Mouse (Mus musculus) midbrain, embryonic 16.5 days (tissue): ENCODE measurements around the gene Ddx6. TPM values are rescaled to one million over a fixed set of nuclear protein-coding genes. Genes with fewer than 3 reads are reported as not detected.

Experiments
- ATAC-seq: fragments of 200-750 bp; cut with Nextera tagmentation; 2 replicates; pipeline ENCODE4 v1.8.0; 2017; ENCODE audit warnings: moderate TSS enrichment
- H3K27ac ChIP-seq: fragments of 300-500 bp; sonication (generic); 2 replicates; pipeline ENCODE4 v1.5.1; 2014; ENCODE audit warnings: mild to moderate bottlenecking, low read length, mixed read lengths
- H3K27me3 ChIP-seq: fragments of 300-500 bp; sonication (generic); 2 replicates; pipeline ENCODE4 v1.6.1; 2014; ENCODE audit warnings: low read depth, low read length, mixed read lengths; ENCODE audit not compliant: control insufficient read depth, insufficient read depth
- H3K36me3 ChIP-seq: fragments of 300-500 bp; sonication (generic); 2 replicates; pipeline ENCODE4 v1.6.1; 2014; ENCODE audit warnings: mild to moderate bottlenecking, low read length, moderate library complexity, mixed read lengths; ENCODE audit not compliant: control insufficient read depth, insufficient read depth
- H3K4me1 ChIP-seq: fragments of 300-500 bp; sonication (generic); 2 replicates; pipeline ENCODE4 v1.6.1; 2014; ENCODE audit warnings: mild to moderate bottlenecking, low read length, mixed read lengths; ENCODE audit not compliant: control insufficient read depth, insufficient read depth
- H3K4me2 ChIP-seq: fragments of 300-500 bp; sonication (generic); 2 replicates; pipeline ENCODE4 v1.6.1; 2014; ENCODE audit warnings: mild to moderate bottlenecking, low read length, mixed read lengths
- H3K4me3 ChIP-seq: fragments of 300-500 bp; sonication (generic); 2 replicates; pipeline ENCODE4 v1.5.1; 2014; ENCODE audit warnings: low read depth, mild to moderate bottlenecking, low read length, moderate library complexity, mixed read lengths
- H3K9ac ChIP-seq: fragments of 300-500 bp; sonication (generic); 2 replicates; pipeline ENCODE4 v1.6.1; 2014; ENCODE audit warnings: low read depth, low read length, mixed read lengths
- H3K9me3 ChIP-seq: fragments of 300-500 bp; sonication (generic); replicated peaks from 2 replicates; pipeline ENCODE4 v1.6.1; 2014; ENCODE audit warnings: mild to moderate bottlenecking, low read length, mixed read lengths; ENCODE audit not compliant: control insufficient read depth, poor library complexity, severe bottlenecking
- WGBS: fragments of 180-500 bp; shearing (Covaris S2); extraction: QIAGEN DNeasy Blood & Tissue Kit; methylation state at CpG from one replicate; pipeline ENCODE4 v1.1.7; 2014; 5-methylcytosine and 5-hydroxymethylcytosine counted together
- polyA plus RNA-seq: library from polyadenylated mRNA; unstranded; fragments of >200 nt; fragmentation: Nextera tagmentation; extraction: Ambion mirVana; gene quantifications from 2 replicates; pipeline ENCODE4 v1.2.1, GENCODE M21; 2015

The Ddx6 gene
- polyA plus RNA-seq, 1 experiment from 2014 or later: 15.2 TPM

- Histone ChIP-seq H3K36me3 (no peaks in the 10 kb centered on the region), H3K27ac (no peak overlapping the region), H3K4me3 (no peak overlapping the region), H3K4me2 (no peak overlapping the region), H3K9ac (no peak overlapping the region), H3K9me3 (no peaks in the 10 kb centered on the region), H3K4me1 (no peaks in the 10 kb centered on the region), H3K27me3 (no peaks in the 10 kb centered on the region)
- ATAC-seq: no peak
- WGBS: 9% methylated on average over 2 of the region's 2 CpGs
These were observed 13.7 kb upstream of the Ddx6 start for GRCm38 (mm10) chr9:44590969-44591368.

- H3K9me3 ChIP-seq: no peaks in the 10 kb centered on the region
- H3K36me3 ChIP-seq: no peaks in the 10 kb centered on the region
- no peak overlapping the region for H3K4me2 ChIP-seq
- WGBS: 81% methylated on average over 7 of the region's 7 CpGs
- no peak for ATAC-seq
- no peak overlapping the region for H3K4me3 ChIP-seq
- no peak overlapping the region for H3K9ac ChIP-seq
- H3K27me3 ChIP-seq: no peaks in the 10 kb centered on the region
- no peak overlapping the region for H3K27ac ChIP-seq
- H3K4me1 ChIP-seq: no peaks in the 10 kb centered on the region
These were observed 13.0 kb upstream of the Ddx6 start for GRCm38 (mm10) chr9:44591595-44592188.

GRCm38 (mm10) chr9:44593221-44593620, 11.5 kb upstream of the Ddx6 start:
- no peak overlapping the region for H3K27ac ChIP-seq
- H3K9ac ChIP-seq: no peak overlapping the region
- no peak overlapping the region for H3K4me3 ChIP-seq
- ATAC-seq: no peak
- H3K4me2 ChIP-seq: no peak overlapping the region
- no peaks in the 10 kb centered on the region for H3K9me3 ChIP-seq
- 85% methylated on average over 4 of the region's 4 CpGs for WGBS
- no peaks in the 10 kb centered on the region for H3K27me3 ChIP-seq
- no peaks in the 10 kb centered on the region for H3K36me3 ChIP-seq
- no peaks in the 10 kb centered on the region for H3K4me1 ChIP-seq

GRCm38 (mm10) chr9:44593886-44594285, 10.8 kb upstream of the Ddx6 start:
- no peak overlapping the region for H3K4me2 ChIP-seq
- peaks cover 7% of the 10 kb centered on the region for H3K4me1 ChIP-seq
- no peak overlapping the region for H3K27ac ChIP-seq
- no peaks in the 10 kb centered on the region for H3K27me3 ChIP-seq
- H3K9me3 ChIP-seq: no peaks in the 10 kb centered on the region
- ATAC-seq: no peak
- no peaks in the 10 kb centered on the region for H3K36me3 ChIP-seq
- H3K9ac ChIP-seq: no peak overlapping the region
- WGBS: 79% methylated on average over 4 of the region's 4 CpGs
- no peak overlapping the region for H3K4me3 ChIP-seq

- Histone ChIP-seq H3K9me3 (no peaks in the 10 kb centered on the region), H3K9ac (no peak overlapping the region), H3K36me3 (no peaks in the 10 kb centered on the region), H3K4me2 (no peak overlapping the region), H3K4me1 (peaks cover 12% of the 10 kb centered on the region), H3K27ac (no peak overlapping the region), H3K4me3 (no peak overlapping the region), H3K27me3 (no peaks in the 10 kb centered on the region)
- WGBS: 85% methylated on average over 9 of the region's 9 CpGs
- ATAC-seq: no peak
These were observed 9.7 kb upstream of the Ddx6 start for GRCm38 (mm10) chr9:44594901-44595536.

GRCm38 (mm10) chr9:44595537-44595930, 9.2 kb upstream of the Ddx6 start:
- H3K4me2 ChIP-seq: no peak overlapping the region
- no peak for ATAC-seq
- no peaks in the 10 kb centered on the region for H3K36me3 ChIP-seq
- no peak overlapping the region for H3K27ac ChIP-seq
- 84% methylated on average over 1 of the region's 1 CpGs for WGBS
- no peak overlapping the region for H3K4me3 ChIP-seq
- no peak overlapping the region for H3K9ac ChIP-seq
- H3K27me3 ChIP-seq: no peaks in the 10 kb centered on the region
- no peaks in the 10 kb centered on the region for H3K9me3 ChIP-seq
- peaks cover 12% of the 10 kb centered on the region for H3K4me1 ChIP-seq

GRCm38 (mm10) chr9:44597742-44598141, 7.0 kb upstream of the Ddx6 start:
- no peaks in the 10 kb centered on the region for H3K36me3 ChIP-seq
- no peaks in the 10 kb centered on the region for H3K27me3 ChIP-seq
- no peak overlapping the region for H3K4me3 ChIP-seq
- 89% methylated on average over 2 of the region's 2 CpGs for WGBS
- H3K9ac ChIP-seq: no peak overlapping the region
- peaks cover 13% of the 10 kb centered on the region for H3K4me1 ChIP-seq
- no peaks in the 10 kb centered on the region for H3K9me3 ChIP-seq
- ATAC-seq: no peak
- H3K4me2 ChIP-seq: no peak overlapping the region
- H3K27ac ChIP-seq: no peak overlapping the region

- Histone ChIP-seq H3K36me3 (no peaks in the 10 kb centered on the region), H3K9me3 (no peaks in the 10 kb centered on the region), H3K9ac (peak overlapping the region; percentile 62; the same call in 1 of the 2 replicates), H3K4me3 (peak overlapping the region; percentile 15), H3K4me2 (peak overlapping the region; percentile 49), H3K4me1 (peaks cover 18% of the 10 kb centered on the region), H3K27me3 (no peaks in the 10 kb centered on the region), H3K27ac (peak overlapping the region; percentile 67)
- WGBS: 5% methylated on average over 18 of the region's 18 CpGs
- no peak for ATAC-seq
These were observed 5.7 kb upstream of the Ddx6 start for GRCm38 (mm10) chr9:44598899-44599495.

GRCm38 (mm10) chr9:44599616-44600015, 5.1 kb upstream of the Ddx6 start:
- no peaks in the 10 kb centered on the region for H3K36me3 ChIP-seq
- no peak overlapping the region for H3K27ac ChIP-seq
- 20% methylated on average over 4 of the region's 6 CpGs for WGBS
- no peak overlapping the region for H3K4me2 ChIP-seq
- no peak overlapping the region for H3K4me3 ChIP-seq
- H3K9me3 ChIP-seq: no peaks in the 10 kb centered on the region
- no peak for ATAC-seq
- peaks cover 18% of the 10 kb centered on the region for H3K4me1 ChIP-seq
- H3K9ac ChIP-seq: no peak overlapping the region
- no peaks in the 10 kb centered on the region for H3K27me3 ChIP-seq
